12 mouse cellular contexts compared by ENCODE assay signal in genomic region chr8:49282401-49282800, GRCm38 (mm10).
"Had no signal": no experiment of that assay in that cellular context is flagged by ENCODE, and none has a peak within 500 bp of the region (broad histone marks: within the 10 kb centered on the region; RNA-seq: fewer than 3 reads in every experiment).

No protein-coding gene starts in this region.

- ATAC-seq: midbrain, embryonic 16.5 days had no signal

- H3K9ac ChIP-seq: limb, embryonic 13.5 days; liver, embryonic 14.5 days; lung, embryonic 14.5 days had no signal

- H3K27me3 ChIP-seq: limb, embryonic 13.5 days had no signal

- H3K4me3 ChIP-seq: limb, embryonic 13.5 days; midbrain, embryonic 10.5 days had no signal

- DNase-seq: kidney, adult 8-10 months; kidney, postnatal 25 days; left cerebral cortex, postnatal 4 days; lung, embryonic 14.5 days; lung, postnatal 10 days; lung, postnatal 4 days; right cerebral cortex, postnatal 25 days; thymus, postnatal 36 days had no signal

- H3K27ac ChIP-seq: limb, embryonic 13.5 days; liver, embryonic 14.5 days; midbrain, embryonic 10.5 days had no signal

- H3K4me1 ChIP-seq: limb, embryonic 13.5 days had no signal

- H3K9me3 ChIP-seq: limb, embryonic 13.5 days; midbrain, embryonic 10.5 days had no signal

- H3K36me3 ChIP-seq: limb, embryonic 13.5 days; midbrain, embryonic 10.5 days had no signal

- H3K4me2 ChIP-seq: limb, embryonic 13.5 days; lung, embryonic 14.5 days had no signal
